Mouse (Mus musculus): ENCODE measurements around the gene Zfhx3. TPM values are rescaled to one million over a fixed set of nuclear protein-coding genes. Genes with fewer than 3 reads are reported as not detected.

Zfhx3 gene
- total and polyA plus RNA-seq, 2 experiments from 2014 or later, result 9.6 to 13.8 TPM

DNA sequence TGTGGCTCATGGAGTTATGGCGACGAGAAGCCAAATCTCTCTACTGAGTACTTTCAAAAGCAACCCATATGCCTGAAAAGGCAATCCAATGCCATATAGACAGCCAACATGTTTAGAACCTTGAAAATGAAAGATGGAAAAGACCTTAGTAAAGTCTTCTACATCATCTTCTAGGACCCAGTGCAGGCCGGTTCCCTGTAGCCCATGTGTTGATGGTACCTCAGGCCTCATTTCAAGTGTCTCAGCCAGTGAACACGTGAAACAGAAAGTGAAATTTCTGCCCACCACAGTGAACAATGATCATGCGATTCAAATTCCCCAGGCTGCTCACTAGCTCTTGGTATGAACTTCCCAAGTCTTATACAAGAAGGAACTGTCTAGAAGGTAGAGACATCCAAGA is 637.9 kb downstream of the Zfhx3 start:
- Histone ChIP-seq H3K9me3 (ENCODE audit: low read length) (no peaks in the 10 kb centered on the region), H3K4me2 (ENCODE audit: low read depth) (no peak overlapping the region), H3K27me3 (ENCODE audit: insufficient read depth, low read length) (no peaks in the 10 kb centered on the region), H3K36me3 (ENCODE audit: insufficient read depth) (no peaks in the 10 kb centered on the region), H3K27ac (ENCODE audit: low read depth, low read length) (no peak overlapping the region), H3K9ac (no peak overlapping the region), H3K4me3 (ENCODE audit: low read depth, low read length) (no peak overlapping the region), H3K4me1 (ENCODE audit: insufficient read depth) (no peaks in the 10 kb centered on the region)
- WGBS, result 96% methylated on average over 5 of the region's 5 CpGs
- DNase-seq (no peak), ATAC-seq (no peak)
- TF ChIP-seq CTCF (IDR thresholded peaks at IDR 0.05; ENCODE audit: low read depth), result no peak

- Histone ChIP-seq H3K4me1 (ENCODE audit: insufficient read depth) (no peaks in the 10 kb centered on the region), H3K36me3 (ENCODE audit: insufficient read depth) (no peaks in the 10 kb centered on the region), H3K27ac (ENCODE audit: low read depth, low read length) (no peak overlapping the region), H3K9me3 (ENCODE audit: low read length) (no peaks in the 10 kb centered on the region), H3K9ac (no peak overlapping the region), H3K27me3 (ENCODE audit: insufficient read depth, low read length) (no peaks in the 10 kb centered on the region), H3K4me2 (ENCODE audit: low read depth) (no peak overlapping the region), H3K4me3 (ENCODE audit: low read depth, low read length) (no peak overlapping the region)
- 78% methylated on average over 6 of the region's 6 CpGs for WGBS
- TF ChIP-seq CTCF (IDR thresholded peaks at IDR 0.05; ENCODE audit: low read depth), result no peak
- no peak for DNase-seq
- ATAC-seq, result no peak
Observed at GRCm38 (mm10) chr8:108581557-108581956, 639.1 kb downstream of the Zfhx3 start.

- ATAC-seq, result no peak
- Histone ChIP-seq H3K4me3 (ENCODE audit: low read depth, low read length) (no peak overlapping the region), H3K27me3 (ENCODE audit: insufficient read depth, low read length) (no peaks in the 10 kb centered on the region), H3K9ac (no peak overlapping the region), H3K4me2 (ENCODE audit: low read depth) (no peak overlapping the region), H3K9me3 (ENCODE audit: low read length) (no peaks in the 10 kb centered on the region), H3K27ac (ENCODE audit: low read depth, low read length) (no peak overlapping the region), H3K36me3 (ENCODE audit: insufficient read depth) (no peaks in the 10 kb centered on the region), H3K4me1 (ENCODE audit: insufficient read depth) (no peaks in the 10 kb centered on the region)
- 85% methylated on average over 3 of the region's 3 CpGs for WGBS
- DNase-seq, result no peak
- no peak for TF ChIP-seq CTCF (IDR thresholded peaks at IDR 0.05; ENCODE audit: low read depth)
Observed at GRCm38 (mm10) chr8:108582251-108582650, 639.8 kb downstream of the Zfhx3 start.

DNA sequence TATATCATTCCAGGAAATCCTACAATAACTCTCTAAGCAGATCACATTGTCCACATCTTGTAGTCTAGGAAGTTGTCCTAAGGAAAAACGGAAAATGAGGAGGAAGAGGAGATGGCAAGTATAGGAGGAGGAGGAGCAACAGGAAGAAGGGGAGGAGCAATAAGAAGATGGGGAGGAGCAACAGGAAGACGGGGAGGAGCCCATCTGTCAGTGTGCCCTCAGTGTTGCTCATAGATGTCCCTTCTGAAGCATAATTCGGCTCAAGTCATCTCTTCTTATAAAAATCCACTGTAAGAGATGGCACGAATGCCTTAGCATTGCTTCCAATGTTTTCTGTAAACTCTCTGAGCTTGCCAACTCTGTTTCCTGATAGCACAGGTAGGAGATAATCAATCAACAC is 640.8 kb downstream of the Zfhx3 start:
- Histone ChIP-seq H3K4me2 (ENCODE audit: low read depth) (no peak overlapping the region), H3K4me1 (ENCODE audit: insufficient read depth) (no peaks in the 10 kb centered on the region), H3K36me3 (ENCODE audit: insufficient read depth) (no peaks in the 10 kb centered on the region), H3K4me3 (ENCODE audit: low read depth, low read length) (no peak overlapping the region), H3K27me3 (ENCODE audit: insufficient read depth, low read length) (no peaks in the 10 kb centered on the region), H3K9ac (no peak overlapping the region), H3K27ac (ENCODE audit: low read depth, low read length) (no peak overlapping the region), H3K9me3 (ENCODE audit: low read length) (no peaks in the 10 kb centered on the region)
- 87% methylated on average over 4 of the region's 4 CpGs for WGBS
- DNase-seq (no peak), ATAC-seq (no peak)
- no peak for TF ChIP-seq CTCF (IDR thresholded peaks at IDR 0.05; ENCODE audit: low read depth)

- Histone ChIP-seq H3K9ac (no peak overlapping the region), H3K36me3 (ENCODE audit: insufficient read depth) (no peaks in the 10 kb centered on the region), H3K4me1 (ENCODE audit: insufficient read depth) (no peaks in the 10 kb centered on the region), H3K27me3 (ENCODE audit: insufficient read depth, low read length) (no peaks in the 10 kb centered on the region), H3K9me3 (ENCODE audit: low read length) (no peaks in the 10 kb centered on the region), H3K4me3 (ENCODE audit: low read depth, low read length) (no peak overlapping the region), H3K27ac (ENCODE audit: low read depth, low read length) (no peak overlapping the region), H3K4me2 (ENCODE audit: low read depth) (no peak overlapping the region)
- TF ChIP-seq CTCF (IDR thresholded peaks at IDR 0.05; ENCODE audit: low read depth), result no peak
- DNase-seq (no peak), ATAC-seq (no peak)
- 92% methylated on average over 9 of the region's 9 CpGs for WGBS
Observed at GRCm38 (mm10) chr8:108583867-108584661, 641.6 kb downstream of the Zfhx3 start.

GRCm38 (mm10) chr8:108584662-108584978 is 642.2 kb downstream of the Zfhx3 start:
- DNase-seq (no peak), ATAC-seq (no peak)
- TF ChIP-seq CTCF (IDR thresholded peaks at IDR 0.05; ENCODE audit: low read depth), result no peak
- no peaks in the 10 kb centered on the region for H3K27me3 ChIP-seq (ENCODE audit: insufficient read depth, low read length)
- H3K9ac ChIP-seq, result no peak overlapping the region
- no peak overlapping the region for H3K27ac ChIP-seq (ENCODE audit: low read depth, low read length)
- no peaks in the 10 kb centered on the region for H3K36me3 ChIP-seq (ENCODE audit: insufficient read depth)
- H3K4me2 ChIP-seq (ENCODE audit: low read depth), result no peak overlapping the region
- WGBS, result 90% methylated on average over 4 of the region's 4 CpGs
- H3K4me3 ChIP-seq (ENCODE audit: low read depth, low read length), result no peak overlapping the region
- no peaks in the 10 kb centered on the region for H3K9me3 ChIP-seq (ENCODE audit: low read length)
- no peaks in the 10 kb centered on the region for H3K4me1 ChIP-seq (ENCODE audit: insufficient read depth)

DNA sequence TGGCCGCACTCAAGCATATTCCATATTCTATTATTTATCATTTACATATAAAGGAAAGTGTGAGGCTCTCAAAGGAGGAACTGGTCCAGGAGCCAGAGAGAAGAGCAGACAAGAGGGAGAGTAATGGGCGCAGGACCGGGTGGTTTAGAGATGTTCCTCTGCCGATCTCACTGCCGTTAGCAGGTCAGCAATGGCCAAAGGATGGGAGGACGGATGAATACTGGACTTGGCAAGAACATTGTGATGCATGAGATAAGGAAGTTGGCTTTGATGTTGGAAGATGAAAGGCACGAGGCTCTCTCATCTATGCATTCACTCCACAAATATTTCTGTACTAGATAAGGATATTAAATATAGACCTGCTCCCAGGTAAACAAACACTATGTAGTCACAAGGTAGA is 648.6 kb downstream of the Zfhx3 start:
- H3K4me1 ChIP-seq (ENCODE audit: insufficient read depth), result no peaks in the 10 kb centered on the region
- ATAC-seq (no peak), DNase-seq (no peak)
- no peak overlapping the region for H3K4me3 ChIP-seq (ENCODE audit: low read depth, low read length)
- H3K36me3 ChIP-seq (ENCODE audit: insufficient read depth), result no peaks in the 10 kb centered on the region
- no peak overlapping the region for H3K9ac ChIP-seq
- H3K27ac ChIP-seq (ENCODE audit: low read depth, low read length), result no peak overlapping the region
- H3K27me3 ChIP-seq (ENCODE audit: insufficient read depth, low read length), result peaks cover 4% of the 10 kb centered on the region; the same call in 1 of the 2 replicates
- H3K9me3 ChIP-seq (ENCODE audit: low read length), result no peaks in the 10 kb centered on the region
- no peak overlapping the region for H3K4me2 ChIP-seq (ENCODE audit: low read depth)
- 89% methylated on average over 7 of the region's 7 CpGs for WGBS
- no peak for TF ChIP-seq CTCF (IDR thresholded peaks at IDR 0.05; ENCODE audit: low read depth)
